Mouse (Mus musculus): ENCODE data around the gene Vmn2r34. TPM values are rescaled to one million over a fixed set of nuclear protein-coding genes. Genes with fewer than 3 reads are reported as not detected.
"Not testable (repeated sequence)": the region's sequence is repeated elsewhere in the genome, so short reads cannot be mapped to it uniquely, and the experiment has no call there.

The Vmn2r34 gene
- polyA plus RNA-seq (2014; fragmentation: Nextera tagmentation; extraction: Ambion mirVana): not detected in 2 replicates

GRCm38 (mm10) chr7:7689413-7689812 is at the start of gene Vmn2r34:
TSS of gene Vmn2r34 (minus strand) at chr7:7689513.
- H3K27me3 ChIP-seq (ENCODE audit: control insufficient read depth, insufficient read depth, low read length); ATAC-seq (ENCODE audit: insufficient number of reproducible peaks, insufficient read depth, low FRiP score, low read depth); H3K27ac ChIP-seq (replicated peaks in 1 of 2; ENCODE audit: control insufficient read depth in 1 of 2, insufficient read depth in 1 of 2, low read depth in 2 of 2, low read length in 2 of 2); H3K36me3 ChIP-seq (ENCODE audit: control insufficient read depth, insufficient read depth, low read length); H3K4me3 ChIP-seq (ENCODE audit: control insufficient read depth in 1 of 2, insufficient read depth in 1 of 2, low read depth in 1 of 2, low read length in 2 of 2); H3K4me2 ChIP-seq (ENCODE audit: low read length); H3K9me3 ChIP-seq (ENCODE audit: control insufficient read depth, low read length); H3K9ac ChIP-seq (ENCODE audit: low read length); H3K4me1 ChIP-seq (ENCODE audit: control insufficient read depth in 2 of 2, insufficient read depth in 2 of 2, low read length in 2 of 2): not testable (repeated sequence)
- no CpG with 5 or more reads among the region's 2 CpGs for WGBS

GRCm38 (mm10) chr7:7674032-7674431 is 15.3 kb downstream of the Vmn2r34 start:
- not testable (repeated sequence) for H3K4me2 ChIP-seq (ENCODE audit: low read length); H3K36me3 ChIP-seq (ENCODE audit: control insufficient read depth, insufficient read depth, low read length); H3K27ac ChIP-seq (replicated peaks in 1 of 2; ENCODE audit: control insufficient read depth in 1 of 2, insufficient read depth in 1 of 2, low read depth in 2 of 2, low read length in 2 of 2); H3K9ac ChIP-seq (ENCODE audit: low read length); H3K4me1 ChIP-seq (ENCODE audit: control insufficient read depth in 2 of 2, insufficient read depth in 2 of 2, low read length in 2 of 2); H3K4me3 ChIP-seq (ENCODE audit: control insufficient read depth in 1 of 2, insufficient read depth in 1 of 2, low read depth in 1 of 2, low read length in 2 of 2); H3K27me3 ChIP-seq (ENCODE audit: control insufficient read depth, insufficient read depth, low read length); ATAC-seq (ENCODE audit: insufficient number of reproducible peaks, insufficient read depth, low FRiP score, low read depth); H3K9me3 ChIP-seq (ENCODE audit: control insufficient read depth, low read length)
- 66% methylated on average over 2 of the region's 2 CpGs for WGBS

Other genes with a start within 250 kb of the Vmn2r34 start
- gene Vmn2r32, start 209.5 kb downstream of the Vmn2r34 start, polyA plus RNA-seq (2014; fragmentation: Nextera tagmentation; extraction: Ambion mirVana): not detected in 2 replicates
- not detected in 2 replicates for gene Vmn2r33, start 122.7 kb downstream of the Vmn2r34 start, polyA plus RNA-seq (2014; fragmentation: Nextera tagmentation; extraction: Ambion mirVana)
- gene Vmn2r35, start 130.4 kb upstream of the Vmn2r34 start, polyA plus RNA-seq (2014; fragmentation: Nextera tagmentation; extraction: Ambion mirVana): not detected in 2 replicates
- not detected in 2 replicates for gene Vmn2r36, start 213.0 kb upstream of the Vmn2r34 start, polyA plus RNA-seq (2014; fragmentation: Nextera tagmentation; extraction: Ambion mirVana)

Data from heart, embryonic 14.5 days (tissue).